Mouse (Mus musculus): ENCODE data around the gene Vsnl1.

DNA sequence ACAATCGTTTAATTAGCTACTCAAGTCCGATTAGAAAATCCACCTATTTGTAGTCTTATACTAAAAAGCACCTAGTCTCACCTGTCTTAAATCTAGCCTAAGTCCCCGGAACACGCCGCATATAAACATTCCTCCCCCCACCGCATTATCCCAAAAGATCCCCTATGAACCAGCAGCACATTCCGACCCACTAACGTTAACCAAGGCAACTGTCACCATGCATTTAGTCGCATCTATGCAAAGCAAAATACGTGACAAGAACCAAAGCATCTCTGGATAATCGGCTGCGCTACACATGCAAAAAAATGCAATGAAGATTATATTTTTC, 426 bp downstream of the Vsnl1 start:
- TF ChIP-seq CTCF (IDR thresholded peaks at IDR 0.05 in 2 of 3, conservative IDR thresholded peaks at IDR 0.05 in 1 of 3; ENCODE audit: control insufficient read depth in 1 of 3, insufficient read depth in 1 of 3, low read depth in 2 of 3, low read length in 3 of 3, poor library complexity in 1 of 3, severe bottlenecking in 1 of 3) (no peak), POLR2AphosphoS2 (IDR thresholded peaks at IDR 0.05; ENCODE audit: low read length) (no peak), POLR2A (IDR thresholded peaks at IDR 0.05; ENCODE audit: control insufficient read depth in 1 of 2, insufficient read depth in 1 of 2, low read depth in 1 of 2, low read length in 2 of 2, poor library complexity in 1 of 2) (no peak), UBTF (IDR thresholded peaks at IDR 0.05; ENCODE audit: borderline replicate concordance, insufficient read depth, low read depth, low read length) (no peak), GATA1 (IDR thresholded peaks at IDR 0.05; ENCODE audit: low read depth, low read length) (no peak), MAZ (IDR thresholded peaks at IDR 0.05; ENCODE audit: low read depth, low read length) (no peak), HCFC1 (IDR thresholded peaks at IDR 0.05; ENCODE audit: low read depth, low read length) (no peak), ZNF384 (IDR thresholded peaks at IDR 0.05; ENCODE audit: low read depth, low read length) (no peak), MYB (IDR thresholded peaks at IDR 0.05; ENCODE audit: low read depth, low read length) (no peak), RAD21 (IDR thresholded peaks at IDR 0.05; ENCODE audit: low read depth, low read length) (no peak), E2F4 (IDR thresholded peaks at IDR 0.05; ENCODE audit: borderline replicate concordance, low read depth, low read length) (no peak), SMC3 (IDR thresholded peaks at IDR 0.05; ENCODE audit: low read depth, low read length) (no peak), MYC (IDR thresholded peaks at IDR 0.05; ENCODE audit: low read depth, low read length) (no peak)
